Mouse (Mus musculus): Measurements from ENCODE around the gene Tns4. TPM values are rescaled to one million over a fixed set of nuclear protein-coding genes. Genes with fewer than 3 reads are reported as not detected.

Gene Tns4
- polyA plus RNA-seq (2015; fragmentation: Nextera tagmentation; extraction: Ambion mirVana), result 0.09 and 0.22 TPM in 2 replicates

- WGBS, result 67% methylated on average over 14 of the region's 14 CpGs
- Histone ChIP-seq H3K4me2 (no peak within 1 kb of the TSS), H3K9me3 (replicated peaks) (no peaks in the 10 kb centered on the region), H3K27me3 (replicated peaks) (no peaks in the 10 kb centered on the region), H3K36me3 (no peaks in the 10 kb centered on the region), H3K27ac (replicated peaks) (no peak within 1 kb of the TSS), H3K9ac (replicated peaks) (no peak within 1 kb of the TSS), H3K4me3 (replicated peaks) (no peak within 1 kb of the TSS), H3K4me1 (no peaks in the 10 kb centered on the region)
- no peak for ATAC-seq (ENCODE audit: low FRiP score)
Observed at GRCm38 (mm10) chr11:99089077-99089601, at the start of gene Tns4. Gene Tns4 (minus strand): TSS chr11:99089306.

GRCm38 (mm10) chr11:99137385-99137784 lies 48.3 kb upstream of the Tns4 start:
- Histone ChIP-seq H3K4me3 (replicated peaks) (no peak overlapping the region), H3K27me3 (replicated peaks) (no peaks in the 10 kb centered on the region), H3K9ac (replicated peaks) (no peak overlapping the region), H3K9me3 (replicated peaks) (no peaks in the 10 kb centered on the region), H3K36me3 (no peaks in the 10 kb centered on the region), H3K4me1 (peaks cover 11% of the 10 kb centered on the region), H3K27ac (replicated peaks) (no peak overlapping the region), H3K4me2 (no peak overlapping the region)
- 91% methylated on average over 4 of the region's 4 CpGs for WGBS
- no peak for ATAC-seq (ENCODE audit: low FRiP score)

DNA sequence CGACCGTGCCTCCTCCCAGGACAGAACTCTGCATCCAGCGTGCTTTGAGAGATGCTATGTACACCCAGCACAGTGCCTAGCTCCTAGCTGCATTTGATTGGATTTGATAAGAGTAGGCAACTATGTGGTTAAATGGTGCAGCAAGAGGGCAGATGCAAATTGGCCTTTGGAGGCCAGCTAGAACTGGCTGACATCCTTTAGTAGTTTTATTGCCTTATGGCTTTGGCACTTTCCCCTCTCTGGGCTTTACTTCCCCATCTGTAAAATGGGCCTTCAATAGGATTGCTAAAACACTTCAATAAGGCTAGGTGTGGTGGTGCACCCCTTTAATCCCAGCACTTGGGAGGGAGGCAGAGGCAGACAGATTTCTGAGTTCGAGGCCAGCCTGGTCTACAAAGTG lies 47.9 kb upstream of the Tns4 start:
- H3K4me1 ChIP-seq, result peaks cover 11% of the 10 kb centered on the region
- 59% methylated on average over 4 of the region's 4 CpGs for WGBS
- no peaks in the 10 kb centered on the region for H3K9me3 ChIP-seq (replicated peaks)
- H3K4me3 ChIP-seq (replicated peaks), result no peak overlapping the region
- H3K9ac ChIP-seq (replicated peaks), result no peak overlapping the region
- H3K27ac ChIP-seq (replicated peaks), result no peak overlapping the region
- no peaks in the 10 kb centered on the region for H3K36me3 ChIP-seq
- no peak for ATAC-seq (ENCODE audit: low FRiP score)
- H3K27me3 ChIP-seq (replicated peaks), result no peaks in the 10 kb centered on the region
- H3K4me2 ChIP-seq, result no peak overlapping the region

DNA sequence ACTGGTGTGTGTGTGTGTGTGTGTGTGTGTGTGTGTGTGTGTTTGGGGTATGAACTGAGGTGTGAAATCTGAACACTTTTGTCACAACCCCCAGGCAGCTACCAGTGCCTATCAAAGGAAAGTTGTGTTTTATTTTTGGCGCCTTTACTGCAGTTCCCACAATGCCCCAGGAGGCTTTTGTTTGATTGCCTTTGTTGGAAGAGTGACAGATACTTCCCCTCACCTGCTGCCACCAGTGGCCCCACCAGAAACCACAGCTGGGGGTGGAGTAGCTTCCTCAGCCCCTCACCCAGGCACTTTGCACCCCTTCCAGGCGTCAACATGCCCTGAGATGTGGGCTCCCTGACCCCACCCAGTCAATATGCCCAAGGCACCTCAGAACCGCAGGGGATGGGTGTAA lies 47.3 kb upstream of the Tns4 start:
- 35% methylated on average over 3 of the region's 3 CpGs for WGBS
- H3K36me3 ChIP-seq, result no peaks in the 10 kb centered on the region

GRCm38 (mm10) chr11:99135047-99135440 lies 45.9 kb upstream of the Tns4 start:
- no peak overlapping the region for H3K27ac ChIP-seq (replicated peaks)

More for the DNA sequence above, 47.3 kb upstream of the Tns4 start:
- Histone ChIP-seq H3K9ac (replicated peaks) (no peak overlapping the region), H3K27ac (replicated peaks) (no peak overlapping the region), H3K9me3 (replicated peaks) (no peaks in the 10 kb centered on the region), H3K27me3 (replicated peaks) (no peaks in the 10 kb centered on the region), H3K4me3 (replicated peaks) (no peak overlapping the region), H3K4me2 (no peak overlapping the region), H3K4me1 (peaks cover 17% of the 10 kb centered on the region)
- ATAC-seq (ENCODE audit: low FRiP score), result no peak

DNA sequence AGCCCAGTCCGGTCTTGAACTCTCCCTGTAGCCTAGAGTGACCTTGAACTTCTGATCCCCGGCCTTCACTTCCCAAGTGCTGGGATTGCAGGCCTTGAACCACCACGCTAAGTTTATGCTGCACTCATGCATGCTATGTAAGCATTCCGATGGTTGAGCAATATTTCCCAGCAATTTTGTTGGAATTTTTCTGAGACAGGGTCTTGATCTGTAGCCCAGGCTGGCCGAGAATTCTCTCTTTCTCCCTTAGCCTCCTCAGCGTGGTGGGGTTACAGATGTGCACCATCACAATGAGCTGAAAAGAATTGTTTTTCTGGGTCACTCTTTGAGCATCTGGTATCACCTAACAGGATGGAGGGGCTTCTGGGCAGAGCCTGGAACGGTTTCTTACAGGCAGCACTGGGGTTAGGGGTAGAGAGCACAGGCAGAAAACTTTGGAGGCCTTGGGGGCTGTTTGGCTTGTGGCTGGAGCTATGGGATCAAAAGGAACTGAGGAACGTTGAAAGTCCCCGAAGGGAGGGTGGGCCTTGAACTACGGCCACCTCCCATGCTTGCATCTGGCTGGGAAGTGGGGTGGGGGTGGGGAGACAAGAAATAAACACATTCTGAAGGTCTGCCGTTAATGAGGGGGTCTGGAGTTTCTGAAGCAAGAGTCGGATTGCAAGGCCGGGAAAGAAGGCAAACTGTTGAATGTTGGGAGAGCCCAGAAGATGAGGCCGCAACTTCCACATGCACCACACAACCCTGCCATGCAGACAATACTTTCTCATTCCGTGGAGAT lies 45.4 kb upstream of the Tns4 start:
- ATAC-seq (ENCODE audit: low FRiP score), result no peak
- WGBS, result 65% methylated on average over 15 of the region's 15 CpGs

More at GRCm38 (mm10) chr11:99135047-99135440, 45.9 kb upstream of the Tns4 start:
- Histone ChIP-seq H3K9me3 (replicated peaks) (no peaks in the 10 kb centered on the region), H3K4me3 (replicated peaks) (no peak overlapping the region), H3K4me2 (no peak overlapping the region), H3K36me3 (no peaks in the 10 kb centered on the region), H3K27me3 (replicated peaks) (no peaks in the 10 kb centered on the region), H3K9ac (replicated peaks) (no peak overlapping the region), H3K4me1 (peaks cover 18% of the 10 kb centered on the region)
- 77% methylated on average over 8 of the region's 8 CpGs for WGBS
- ATAC-seq (ENCODE audit: low FRiP score), result no peak

DNA sequence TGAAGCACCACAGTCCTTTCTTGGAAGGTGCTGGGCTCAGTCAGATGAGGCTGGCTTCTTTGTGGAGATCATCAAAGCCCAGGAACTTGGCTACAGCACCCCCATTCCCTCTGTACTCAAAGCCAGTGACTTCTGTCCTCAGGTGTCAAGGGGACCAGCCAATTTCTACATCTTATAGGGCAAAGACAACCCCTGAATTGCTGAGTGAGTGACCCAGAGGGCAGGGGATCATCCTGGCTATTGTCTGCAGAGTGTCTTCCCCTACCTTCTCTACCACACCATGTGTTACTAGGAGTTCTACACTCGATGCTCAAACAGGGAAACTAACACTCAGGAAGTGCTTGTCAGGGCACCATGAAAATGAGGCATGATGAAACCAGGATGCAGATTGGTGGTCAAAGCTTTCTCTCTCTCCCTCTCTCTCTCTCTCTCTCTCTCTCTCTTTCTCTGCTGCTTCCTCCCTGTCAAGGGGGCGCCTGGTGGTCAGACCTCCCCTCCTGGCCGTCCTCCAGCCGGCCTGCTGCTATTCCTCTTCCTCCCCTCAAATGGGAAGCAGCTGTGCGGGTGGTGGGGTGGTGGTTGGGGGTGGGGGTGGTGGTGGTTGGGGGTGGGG lies 44.3 kb upstream of the Tns4 start:
- no peak overlapping the region for H3K9ac ChIP-seq (replicated peaks)
- H3K27me3 ChIP-seq (replicated peaks), result no peaks in the 10 kb centered on the region
- H3K27ac ChIP-seq (replicated peaks), result no peak overlapping the region
- no peak overlapping the region for H3K4me2 ChIP-seq
- WGBS, result 47% methylated on average over 5 of the region's 5 CpGs
- no peak overlapping the region for H3K4me3 ChIP-seq (replicated peaks)
- H3K9me3 ChIP-seq (replicated peaks), result no peaks in the 10 kb centered on the region
- H3K36me3 ChIP-seq, result no peaks in the 10 kb centered on the region
- ATAC-seq (ENCODE audit: low FRiP score), result no peak
- H3K4me1 ChIP-seq, result peaks cover 27% of the 10 kb centered on the region

More for the DNA sequence above, 45.4 kb upstream of the Tns4 start:
- peaks cover 20% of the 10 kb centered on the region for H3K4me1 ChIP-seq
- H3K9ac ChIP-seq (replicated peaks), result no peak overlapping the region
- H3K4me2 ChIP-seq, result no peak overlapping the region
- no peak overlapping the region for H3K4me3 ChIP-seq (replicated peaks)
- H3K27ac ChIP-seq (replicated peaks), result no peak overlapping the region
- no peaks in the 10 kb centered on the region for H3K27me3 ChIP-seq (replicated peaks)
- no peaks in the 10 kb centered on the region for H3K36me3 ChIP-seq
- H3K9me3 ChIP-seq (replicated peaks), result no peaks in the 10 kb centered on the region

DNA sequence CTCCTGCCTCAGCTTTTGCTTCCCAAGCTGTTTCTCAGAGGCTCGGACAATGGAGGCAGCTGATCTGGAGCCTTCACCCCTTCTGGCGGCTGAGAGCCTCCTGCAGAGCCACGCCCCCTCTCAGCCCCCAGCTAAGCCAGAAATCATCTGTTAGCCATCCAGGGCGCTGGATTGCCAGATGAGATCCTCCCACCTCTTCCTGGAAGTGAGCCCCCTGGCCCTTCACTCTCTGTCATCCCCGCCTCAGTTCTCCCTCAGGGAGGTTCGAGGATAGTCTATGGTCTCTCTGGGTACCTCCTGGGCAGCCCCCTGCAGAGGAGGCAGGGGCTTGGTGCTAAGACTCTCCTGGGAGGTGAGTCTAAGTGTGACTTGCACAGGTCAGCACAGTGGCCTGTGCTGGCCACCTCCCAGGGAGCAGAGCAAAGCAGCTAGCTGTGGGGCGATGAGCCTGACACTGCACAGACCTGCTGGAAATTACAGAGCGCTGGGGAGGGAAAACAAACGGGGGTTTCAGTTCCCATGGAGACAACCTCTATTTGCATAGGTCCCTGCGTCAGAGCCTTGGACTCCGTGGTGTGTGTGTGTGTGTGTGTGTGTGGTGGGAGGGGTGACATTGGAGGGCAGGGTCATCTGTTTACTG lies 43.1 kb upstream of the Tns4 start:
- Histone ChIP-seq H3K9ac (replicated peaks) (peak overlapping the region; percentile 26; the same call in 1 of the 2 replicates), H3K9me3 (replicated peaks) (no peaks in the 10 kb centered on the region), H3K4me1 (peaks cover 31% of the 10 kb centered on the region), H3K4me2 (peak overlapping the region; percentile 42), H3K4me3 (replicated peaks) (peak overlapping the region; percentile 2; the same call in 1 of the 2 replicates), H3K27ac (replicated peaks) (peak overlapping the region; percentile 41; the same call in 1 of the 2 replicates), H3K27me3 (replicated peaks) (no peaks in the 10 kb centered on the region), H3K36me3 (no peaks in the 10 kb centered on the region)
- WGBS, result 1% methylated on average over 11 of the region's 11 CpGs
- ATAC-seq (ENCODE audit: low FRiP score), result peak; percentile 50; the same call in 1 of the 2 replicates

DNA sequence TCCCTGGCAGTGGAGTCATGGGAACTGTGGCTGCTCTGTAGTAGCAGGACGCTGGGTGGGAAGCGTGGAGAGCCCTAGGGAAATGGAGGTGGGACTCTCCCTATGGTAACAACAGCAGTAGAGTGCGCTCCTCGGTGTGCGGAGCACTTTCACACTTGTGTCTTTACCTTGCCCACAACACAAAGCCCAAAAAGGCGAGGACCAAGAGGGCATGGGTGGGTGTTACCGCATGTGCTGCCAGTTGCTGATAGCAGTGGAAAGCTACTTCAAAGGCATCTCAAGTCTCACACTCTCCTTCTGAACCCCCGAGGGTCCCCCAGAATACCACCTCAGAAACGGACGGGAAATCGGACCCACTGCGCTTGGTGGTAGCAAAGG lies 42.3 kb upstream of the Tns4 start:
- Histone ChIP-seq H3K36me3 (no peaks in the 10 kb centered on the region), H3K9ac (replicated peaks) (no peak overlapping the region), H3K27me3 (replicated peaks) (no peaks in the 10 kb centered on the region), H3K4me3 (replicated peaks) (no peak overlapping the region), H3K4me1 (peaks cover 31% of the 10 kb centered on the region), H3K4me2 (no peak overlapping the region), H3K27ac (replicated peaks) (no peak overlapping the region), H3K9me3 (replicated peaks) (no peaks in the 10 kb centered on the region)
- ATAC-seq (ENCODE audit: low FRiP score), result no peak
- WGBS, result 41% methylated on average over 12 of the region's 12 CpGs

DNA sequence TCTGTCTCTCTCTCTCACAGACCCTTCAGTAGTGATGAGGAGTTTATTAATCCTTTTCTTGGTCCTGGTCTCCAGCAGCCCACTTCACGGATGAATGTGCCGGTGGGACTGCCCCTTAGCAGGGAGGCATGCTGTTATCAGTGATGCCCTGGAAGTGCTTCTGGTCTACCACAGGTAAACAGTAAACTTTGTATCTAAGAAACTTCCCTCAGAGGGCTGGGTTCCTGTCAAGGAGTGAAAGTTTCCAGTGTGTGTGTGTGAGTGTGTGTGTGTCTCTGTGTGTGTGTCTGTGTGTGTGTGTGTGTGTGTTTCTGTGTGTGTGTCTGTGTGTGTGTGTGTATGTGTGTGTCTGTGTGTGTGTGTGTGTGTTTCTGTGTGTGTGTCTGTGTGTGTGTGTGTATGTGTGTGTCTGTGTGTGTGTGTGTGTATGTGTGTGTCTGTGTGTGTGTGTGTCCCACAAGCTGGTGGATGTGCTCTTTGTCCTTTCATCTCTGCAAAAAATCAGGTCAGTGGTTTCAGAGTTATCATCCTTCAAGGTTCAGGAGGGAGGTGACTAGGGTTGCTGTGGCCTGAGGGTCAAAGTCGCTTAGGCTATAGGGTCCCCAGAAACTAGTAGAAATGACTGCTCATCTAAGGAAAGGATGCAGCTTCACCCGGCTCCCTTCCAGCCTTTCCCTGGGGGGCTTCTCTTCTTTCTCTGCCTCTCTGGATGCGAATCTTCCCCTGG lies 41.8 kb upstream of the Tns4 start:
- no peaks in the 10 kb centered on the region for H3K27me3 ChIP-seq (replicated peaks)
- H3K9me3 ChIP-seq (replicated peaks), result no peaks in the 10 kb centered on the region
- H3K4me1 ChIP-seq, result peaks cover 31% of the 10 kb centered on the region

GRCm38 (mm10) chr11:99129287-99129686 lies 40.2 kb upstream of the Tns4 start:
- no peaks in the 10 kb centered on the region for H3K27me3 ChIP-seq (replicated peaks)
- no peaks in the 10 kb centered on the region for H3K9me3 ChIP-seq (replicated peaks)
- H3K4me2 ChIP-seq, result no peak overlapping the region
- no peak overlapping the region for H3K27ac ChIP-seq (replicated peaks)
- H3K4me1 ChIP-seq, result peaks cover 31% of the 10 kb centered on the region
- no peak for ATAC-seq (ENCODE audit: low FRiP score)
- no peaks in the 10 kb centered on the region for H3K36me3 ChIP-seq
- H3K4me3 ChIP-seq (replicated peaks), result no peak overlapping the region
- 11% methylated on average over 2 of the region's 2 CpGs for WGBS
- H3K9ac ChIP-seq (replicated peaks), result no peak overlapping the region

More for the DNA sequence above, 41.8 kb upstream of the Tns4 start:
- H3K27ac ChIP-seq (replicated peaks), result no peak overlapping the region
- WGBS, result 69% methylated on average over 5 of the region's 5 CpGs
- H3K9ac ChIP-seq (replicated peaks), result no peak overlapping the region
- no peaks in the 10 kb centered on the region for H3K36me3 ChIP-seq
- ATAC-seq (ENCODE audit: low FRiP score), result no peak
- no peak overlapping the region for H3K4me3 ChIP-seq (replicated peaks)
- no peak overlapping the region for H3K4me2 ChIP-seq

Measured in neural tube, embryonic 15.5 days (tissue).